Mouse (Mus musculus): ENCODE measurements around the gene Txn1.

DNA sequence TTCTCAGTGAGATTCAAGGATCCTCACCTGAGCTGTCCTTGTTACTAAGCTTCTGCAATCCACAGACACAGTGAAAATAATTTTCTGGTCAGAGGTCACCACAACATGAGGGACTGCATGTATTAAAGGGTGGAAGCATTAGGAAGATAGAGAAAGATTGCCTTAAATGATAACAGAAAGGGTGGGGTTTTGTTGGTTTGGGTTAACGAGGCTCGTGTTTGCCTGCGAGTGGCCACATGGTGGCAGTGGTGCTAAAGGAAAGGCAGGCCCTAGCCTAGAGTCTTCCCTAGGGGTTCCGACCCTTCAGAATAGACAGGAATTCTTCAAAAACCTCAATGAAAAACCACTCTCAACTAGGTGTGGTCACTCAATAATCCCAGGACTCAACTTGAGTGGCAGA is 55.0 kb downstream of the Txn1 start:
- TF ChIP-seq CTCF (IDR thresholded peaks at IDR 0.05; ENCODE audit: low read depth, low read length) = peak; percentile 90
- 0 out of 2 replicates have a peak, but pooled peaks have one; percentile 16 for TF ChIP-seq EP300 (IDR thresholded peaks at IDR 0.05; ENCODE audit: insufficient read depth, low read depth, low read length)
- no peak for TF ChIP-seq POLR2A (IDR thresholded peaks at IDR 0.05; ENCODE audit: insufficient read depth, low read length)
